Mouse (Mus musculus): ENCODE results near the gene Serpina7. TPM values are rescaled to one million over a fixed set of nuclear protein-coding genes. Genes with fewer than 3 reads are reported as not detected.

The Serpina7 gene
- total RNA-seq (2021): 10 to 100 TPM in 1 of 2 experiments, 1 to 10 TPM in 1; 8.5 to 13.7 TPM
- long read RNA-seq, experiment 1, transcript Serpina7-201 (5 exons, 2,330 nt): major isoform, 12 of 31 reads
- long read RNA-seq, experiment 1, partial matches to known transcripts: 6 of 31 reads
- long read RNA-seq, experiment 1, other reads (novel, unspliced or antisense): 13 of 31 reads
- long read RNA-seq, experiment 2, partial matches to known transcripts: 1 of 2 reads
- long read RNA-seq, experiment 2, other reads (novel, unspliced or antisense): 0 of 2 reads

DNA sequence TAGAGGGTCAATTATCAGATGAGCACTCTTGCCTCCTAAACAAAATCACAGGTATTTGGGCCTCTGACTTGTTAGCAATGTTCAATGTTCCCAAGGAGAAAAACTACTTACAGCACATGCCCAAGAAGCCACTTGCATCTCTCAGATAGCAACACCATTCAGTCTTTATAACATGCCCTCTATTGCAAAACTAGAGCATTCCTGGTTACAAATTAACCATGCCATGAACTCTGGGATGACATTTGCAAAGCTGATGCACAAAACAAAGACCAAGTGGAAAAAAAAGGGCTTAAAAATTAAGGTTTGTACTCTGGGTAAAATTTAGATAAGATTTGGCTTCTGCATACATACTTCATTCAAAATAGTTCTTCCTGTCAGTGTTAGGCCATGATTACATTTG lies at the start of gene Serpina7:
Serpina7 (minus strand) TSS at position 160 of the 400 bp plus-strand sequence.
- DNase-seq: no peak

DNA sequence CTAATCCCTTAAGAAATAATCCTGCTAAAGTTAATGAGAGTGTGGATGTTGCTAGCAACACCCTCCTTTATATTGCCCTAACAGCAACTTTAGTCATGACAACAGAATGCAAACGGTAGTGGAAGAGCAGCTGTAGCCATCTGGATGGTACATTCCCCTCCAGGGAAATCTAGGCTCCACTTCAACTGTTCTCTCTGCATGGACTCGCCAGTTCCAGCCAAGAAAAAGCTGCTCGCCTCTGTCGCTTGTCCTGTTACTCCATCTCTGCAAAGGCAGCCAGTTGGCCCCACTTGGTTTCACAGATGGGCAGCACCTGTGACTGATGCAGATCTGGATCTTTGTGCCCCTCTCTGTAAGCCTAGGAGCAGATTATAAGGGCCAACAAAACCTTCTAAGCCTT lies 49.0 kb upstream of the Serpina7 start:
- no peak for DNase-seq

DNA sequence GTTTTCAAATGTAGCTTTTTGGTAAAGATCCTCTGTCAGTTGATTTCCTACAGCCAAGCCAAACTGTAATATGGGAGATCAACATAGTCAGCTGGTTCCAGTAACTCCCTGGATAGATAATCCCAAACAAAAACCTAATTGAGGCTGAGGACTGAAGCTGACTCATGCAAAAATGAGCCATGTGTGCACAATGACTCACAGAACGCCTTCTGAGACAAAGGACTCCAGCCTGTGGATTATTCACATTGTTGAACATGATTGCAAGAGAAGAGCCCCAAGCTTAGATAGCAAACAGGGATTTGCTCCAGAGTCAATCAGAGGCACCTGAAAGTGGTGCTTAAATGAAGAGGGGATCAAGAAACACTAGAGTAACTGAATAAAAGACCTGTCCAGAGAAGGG lies 12.2 kb upstream of the Serpina7 start:
- no peak for DNase-seq

DNA sequence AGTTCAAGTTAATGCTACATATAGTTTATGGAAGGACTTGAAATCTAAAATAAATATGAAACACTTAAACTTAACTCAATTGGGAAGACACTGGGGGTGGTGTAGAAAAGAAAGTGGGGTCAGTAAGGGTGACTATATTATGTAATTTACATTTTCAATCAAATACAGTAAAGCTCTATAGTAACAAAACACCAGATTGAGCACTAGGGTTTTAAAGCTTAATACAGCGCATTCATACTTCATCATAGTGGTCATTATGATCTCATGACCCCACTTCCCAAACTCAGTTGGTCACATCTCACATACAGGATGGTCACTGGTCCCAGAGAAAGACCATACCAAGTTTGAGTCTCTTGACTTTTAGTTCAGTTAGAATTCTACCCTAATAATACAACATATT lies 907 bp upstream of the Serpina7 start, which contains the start of gene 4930513O06Rik:
4930513O06Rik (plus strand) TSS at position 301 of the 400 bp plus-strand sequence.
- no peak for DNase-seq

DNA sequence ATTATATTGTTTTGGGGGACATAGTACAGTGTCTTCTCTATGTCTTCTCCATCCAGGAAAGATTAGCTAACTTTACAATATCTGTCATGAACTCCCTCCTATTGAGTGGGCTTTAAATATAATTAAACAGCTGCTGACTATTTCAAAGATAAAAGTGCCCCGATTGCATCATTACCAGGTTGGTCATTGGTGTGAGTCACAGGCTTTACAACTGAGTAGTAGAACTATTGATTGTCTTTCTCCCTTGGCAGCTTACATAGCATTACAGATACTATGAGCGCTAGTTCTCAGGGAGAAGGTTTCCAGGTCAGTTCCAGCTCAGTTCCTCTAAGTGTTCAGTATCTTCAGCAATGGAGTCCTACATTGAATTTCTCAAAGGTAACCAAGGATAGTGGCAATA lies 6.5 kb downstream of the Serpina7 start:
- no peak for DNase-seq

DNA sequence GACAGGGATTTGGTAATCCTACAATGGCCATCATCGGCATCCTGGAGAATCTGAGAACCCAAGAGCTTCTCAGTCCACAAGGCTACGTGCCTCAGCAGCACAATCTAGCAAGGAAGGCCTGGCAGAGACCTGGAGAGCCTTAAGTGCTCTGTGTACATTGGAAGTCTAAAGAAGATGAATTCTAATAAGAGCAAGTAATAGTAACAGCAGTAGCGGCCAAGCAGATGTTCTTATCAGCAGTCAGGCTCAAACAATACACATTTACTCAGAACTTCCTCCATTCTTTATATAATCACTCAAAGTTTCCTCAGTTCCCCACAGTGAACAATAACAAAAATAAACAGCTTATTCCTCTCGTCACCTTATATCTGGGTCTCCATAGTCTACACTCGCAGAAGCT lies 21.0 kb downstream of the Serpina7 start:
- no peak for DNase-seq

DNA sequence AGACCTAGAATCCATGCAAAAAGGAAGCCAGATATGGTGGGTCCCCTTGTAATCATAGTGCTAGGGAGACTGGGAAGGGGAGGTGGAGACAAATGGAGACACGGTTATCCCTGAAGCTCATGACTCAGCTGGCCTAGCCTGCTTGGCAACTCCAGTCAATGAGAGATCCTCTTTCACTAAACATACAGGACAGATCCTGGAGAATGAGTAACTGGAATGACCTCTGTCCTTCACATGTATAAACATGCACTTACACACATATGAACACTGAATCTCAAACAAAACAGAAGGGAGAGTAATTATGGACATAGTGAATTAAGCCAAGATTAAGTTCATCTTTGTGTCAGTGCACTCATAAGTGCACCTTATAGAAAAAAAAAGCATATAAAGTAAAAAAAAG lies 31.9 kb downstream of the Serpina7 start:
- DNase-seq: no peak

DNA sequence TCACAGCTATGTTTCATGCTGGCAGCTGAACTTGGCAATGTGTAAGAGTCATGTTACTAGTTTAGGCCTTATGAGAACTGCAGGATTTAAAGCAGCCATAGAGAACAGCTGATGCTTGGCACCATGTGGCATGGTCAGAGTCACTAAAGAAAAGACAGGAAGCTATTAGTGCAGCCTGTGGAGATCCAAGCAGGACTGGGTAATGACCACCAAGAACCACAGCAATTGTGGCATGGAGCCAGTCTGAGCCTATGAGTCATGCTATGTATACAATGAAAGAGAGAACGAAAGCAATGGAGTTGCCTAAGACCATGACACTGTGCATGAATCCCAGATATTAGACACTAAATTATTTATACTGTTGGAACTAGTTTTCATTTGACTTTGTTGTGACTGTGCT lies 33.1 kb downstream of the Serpina7 start:
- DNase-seq: no peak

DNA sequence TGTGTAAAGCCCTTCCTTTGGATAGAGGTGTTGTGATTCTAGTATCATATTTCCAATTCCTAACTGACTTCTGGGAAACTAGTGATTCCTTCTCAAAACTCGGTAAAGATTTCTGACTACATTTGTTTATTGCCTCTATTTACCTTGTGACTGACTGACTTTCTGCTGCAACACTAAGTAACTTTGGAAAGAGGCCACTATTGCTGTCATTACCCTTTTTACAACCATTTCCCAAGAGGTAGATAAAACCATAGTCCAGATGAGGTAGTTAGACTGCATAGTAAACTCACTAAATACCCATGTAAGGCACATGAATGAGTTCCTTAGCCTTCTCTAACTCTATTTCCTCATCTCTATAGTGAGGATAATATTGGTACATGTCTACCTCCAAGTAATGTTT lies 43.9 kb downstream of the Serpina7 start:
- no peak for DNase-seq

DNA sequence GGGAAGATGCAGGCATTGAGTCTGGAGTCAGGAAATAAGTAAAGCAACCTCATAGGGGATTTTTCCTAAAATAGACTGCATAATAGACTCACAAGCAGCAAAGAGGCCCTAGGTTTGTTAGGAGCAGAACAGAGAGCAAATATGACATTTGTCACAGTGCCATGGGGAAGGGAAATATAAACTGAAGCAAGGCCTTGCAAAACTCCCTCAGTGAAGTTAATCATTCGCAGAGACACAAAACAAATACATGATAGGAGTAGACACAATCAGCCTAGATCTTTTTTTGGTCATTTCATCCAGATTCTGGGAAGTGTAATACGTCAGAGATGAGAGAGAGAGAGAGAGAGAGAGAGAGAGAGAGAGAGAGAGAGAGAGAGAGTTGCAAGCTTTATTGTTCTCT lies 45.7 kb downstream of the Serpina7 start:
- no peak for DNase-seq

DNA sequence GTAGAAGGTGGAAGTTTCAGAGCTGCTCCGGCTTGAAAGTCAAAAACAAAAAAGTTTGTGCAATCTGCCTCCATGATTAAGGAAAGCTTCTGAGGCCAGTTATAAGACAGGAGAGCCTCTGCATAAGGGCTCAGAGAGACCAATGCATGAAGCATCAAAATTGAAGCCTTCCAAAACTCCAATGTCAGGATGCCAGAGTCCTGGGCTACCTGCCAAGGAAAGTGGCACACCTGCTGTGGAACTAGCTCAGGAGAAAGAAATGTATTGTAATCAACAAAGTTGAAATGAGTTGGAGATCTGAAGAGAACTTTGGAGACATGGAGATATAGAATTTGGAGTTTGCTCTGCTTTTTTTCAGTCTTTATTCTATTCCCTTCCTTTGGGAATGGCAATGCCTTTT lies 47.4 kb downstream of the Serpina7 start:
- DNase-seq: no peak

Other genes with a start within 250 kb of the Serpina7 start
- 10 to 100 TPM in 1 of 2 experiments, 1 to 10 TPM in 1; 6.8 to 10.2 TPM for gene Nrk, start 170.8 kb downstream of the Serpina7 start, total RNA-seq (2021)
- not detected for gene 4930513O06Rik, start 1.0 kb upstream of the Serpina7 start, total RNA-seq (2021)
- not detected for gene 4933428M09Rik, start 94.0 kb upstream of the Serpina7 start, total RNA-seq (2021)
- 1 to 10 TPM; 4.5 to 6.3 TPM for gene Mum1l1, start 124.8 kb upstream of the Serpina7 start, total RNA-seq (2021)
- not detected for gene Trap1a, start 248.4 kb upstream of the Serpina7 start, total RNA-seq (2021)

All from adrenal gland, postnatal 10 days (tissue).